Mouse (Mus musculus) heart, embryonic 16.5 days (tissue): ENCODE results near the gene Plvap. TPM values are rescaled to one million over a fixed set of nuclear protein-coding genes. Genes with fewer than 3 reads are reported as not detected.
"Not testable (repeated sequence)": the region's sequence is repeated elsewhere in the genome, so short reads cannot be mapped to it uniquely, and the experiment has no call there.

ENCODE experiments used
- ATAC-seq: fragments of 200-750 bp; cut with Nextera tagmentation; replicated peaks from 2 replicates; pipeline ENCODE4 v1.8.0; 2017; ENCODE audit warnings: moderate number of reproducible peaks; ENCODE audit not compliant: insufficient read depth, low FRiP score; ENCODE audit errors: extremely low read depth
- H3K27ac ChIP-seq: fragments of 300-500 bp; sonication (generic); 2 replicates; pipeline ENCODE4 v1.5.1; 2014; ENCODE audit warnings: mild to moderate bottlenecking, low read length, control low read depth, moderate library complexity
- H3K27me3 ChIP-seq: fragments of 300-500 bp; sonication (generic); 2 replicates; pipeline ENCODE4 v1.6.1; 2014; ENCODE audit warnings: low read length, mixed read lengths; ENCODE audit not compliant: control insufficient read depth, insufficient read depth
- H3K36me3 ChIP-seq: fragments of 300-500 bp; sonication (generic); 2 replicates; pipeline ENCODE4 v1.6.1; 2014; ENCODE audit not compliant: control insufficient read depth, insufficient read depth
- H3K4me1 ChIP-seq: fragments of 300-500 bp; sonication (generic); 2 replicates; pipeline ENCODE4 v1.6.1; 2014; ENCODE audit warnings: low read length, mixed read lengths; ENCODE audit not compliant: control insufficient read depth, insufficient read depth
- H3K4me2 ChIP-seq: fragments of 300-500 bp; sonication (generic); 2 replicates; pipeline ENCODE4 v1.6.1; 2014; ENCODE audit warnings: low read depth, mild to moderate bottlenecking, control low read depth, low read length
- H3K4me3 ChIP-seq: fragments of 300-500 bp; sonication (generic); 2 replicates; pipeline ENCODE4 v1.5.1; 2014; ENCODE audit warnings: mild to moderate bottlenecking, control low read depth, low read length
- H3K9ac ChIP-seq: fragments of 300-500 bp; sonication (generic); 2 replicates; pipeline ENCODE4 v1.6.1; 2014; ENCODE audit warnings: low read length, control low read depth
- H3K9me3 ChIP-seq: fragments of 300-500 bp; sonication (generic); replicated peaks from 2 replicates; pipeline ENCODE4 v1.6.1; 2016; ENCODE audit warnings: low read length; ENCODE audit not compliant: control insufficient read depth
- WGBS: fragments of 180-500 bp; shearing (Covaris S2); extraction: QIAGEN DNeasy Blood & Tissue Kit; methylation state at CpG from one replicate; pipeline ENCODE4 v1.1.7; 2014; 5-methylcytosine and 5-hydroxymethylcytosine counted together
- polyA plus RNA-seq: library from polyadenylated mRNA; unstranded; fragments of >200 nt; fragmentation: Nextera tagmentation; extraction: Ambion mirVana; gene quantifications from 2 replicates; pipeline ENCODE4 v1.2.1, GENCODE M21; 2015

Gene Plvap
- polyA plus RNA-seq, 1 experiment from 2014 or later: 106 TPM

DNA sequence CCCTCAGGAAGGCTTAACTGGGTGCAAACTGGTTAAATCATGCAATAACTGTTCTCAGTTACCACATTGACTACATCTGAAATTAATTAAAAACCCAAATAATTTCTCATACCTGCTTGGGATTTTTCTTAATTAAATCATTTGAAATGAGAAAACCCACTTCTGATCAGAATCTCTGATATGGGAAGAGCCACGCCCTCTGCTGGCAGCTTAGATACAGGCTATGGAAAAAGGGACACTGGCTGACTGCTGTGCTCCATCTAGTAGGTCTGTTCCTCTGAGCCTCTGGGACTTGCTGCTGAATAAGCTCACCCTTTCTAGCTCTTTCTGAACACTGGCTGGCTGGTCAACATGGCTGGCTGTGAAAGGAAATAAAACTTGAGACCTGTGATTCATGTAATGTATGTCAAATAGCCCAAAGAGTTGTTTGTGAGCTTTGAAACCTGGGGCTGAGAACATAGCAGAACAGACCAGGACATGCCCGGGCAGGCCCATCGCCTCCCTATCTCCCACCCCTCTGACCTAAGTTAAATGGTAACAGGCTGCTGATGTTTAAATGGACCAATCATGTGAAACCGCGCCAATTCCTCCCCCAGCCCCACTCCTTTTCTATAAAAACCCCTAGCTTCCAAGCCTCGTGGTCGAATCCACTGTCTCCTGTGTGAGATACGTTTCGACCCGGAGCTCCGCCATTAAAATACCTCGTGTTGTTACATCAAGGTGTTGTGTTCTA is 19.3 kb upstream of the Plvap start:
- not testable (repeated sequence) for H3K36me3 ChIP-seq, H3K27me3 ChIP-seq, H3K4me3 ChIP-seq, H3K27ac ChIP-seq, H3K9ac ChIP-seq, H3K4me2 ChIP-seq, ATAC-seq, H3K9me3 ChIP-seq
- peaks cover 23% of the 10 kb centered on the region for H3K4me1 ChIP-seq
- WGBS: 72% methylated on average over 5 of the region's 12 CpGs

- no peak overlapping the region for H3K4me3 ChIP-seq
- peaks cover 27% of the 10 kb centered on the region for H3K4me1 ChIP-seq
- H3K4me2 ChIP-seq: no peak overlapping the region
- no peaks in the 10 kb centered on the region for H3K9me3 ChIP-seq
- H3K27me3 ChIP-seq: peaks cover 3% of the 10 kb centered on the region
- H3K27ac ChIP-seq: peak overlapping the region; percentile 94
- 61% methylated on average over 11 of the region's 11 CpGs for WGBS
- ATAC-seq: peak; percentile 65; the same call in 1 of the 2 replicates
- H3K9ac ChIP-seq: no peak overlapping the region
- no peaks in the 10 kb centered on the region for H3K36me3 ChIP-seq
Measured at GRCm38 (mm10) chr8:71528362-71529073, 17.0 kb upstream of the Plvap start.

DNA sequence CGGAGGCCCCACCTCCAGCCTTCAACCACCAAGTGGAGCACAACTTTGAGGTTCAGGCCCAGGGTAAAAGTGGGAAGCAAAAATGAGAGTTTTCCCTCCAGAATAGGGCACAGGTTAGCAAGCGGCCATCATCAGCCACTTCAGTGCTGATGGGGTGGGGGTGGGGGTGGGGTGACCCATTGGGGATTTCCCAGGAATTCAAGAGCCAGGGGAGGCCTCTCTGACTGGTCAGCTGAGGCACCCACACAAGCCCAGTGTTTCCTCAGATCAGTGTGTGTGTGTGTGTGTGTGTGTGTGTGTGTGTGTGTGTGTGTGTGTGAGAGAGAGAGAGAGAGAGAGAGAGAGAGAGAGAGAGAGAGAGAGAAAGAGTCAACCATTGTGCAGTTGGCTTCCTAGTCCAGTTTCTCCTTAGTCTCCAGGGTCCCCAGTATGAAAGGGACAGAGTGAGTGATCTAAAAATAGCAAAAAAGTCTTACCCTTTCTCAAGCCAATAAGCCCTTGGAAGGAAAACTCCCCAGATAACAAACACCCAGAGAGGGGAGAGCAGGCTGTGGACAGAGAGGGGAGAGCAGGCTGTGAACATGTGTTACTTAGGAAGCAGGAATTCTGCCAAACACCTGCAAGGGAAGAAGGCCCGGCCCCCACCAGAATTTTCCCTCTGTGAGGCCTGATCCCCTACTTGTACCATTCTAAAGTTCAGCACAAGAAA is 15.8 kb upstream of the Plvap start:
- WGBS: 43% methylated on average over 3 of the region's 3 CpGs
- peak; percentile 29; the same call in 1 of the 2 replicates for ATAC-seq
- H3K4me2 ChIP-seq: no peak overlapping the region; the same call in 1 of the 2 replicates

GRCm38 (mm10) chr8:71526272-71526671 is 14.7 kb upstream of the Plvap start:
- Histone ChIP-seq H3K4me2 (no peak overlapping the region), H3K27me3 (peaks cover 3% of the 10 kb centered on the region)
- peak; percentile 34; the same call in 1 of the 2 replicates for ATAC-seq

More for the DNA sequence above, 15.8 kb upstream of the Plvap start:
- peak overlapping the region; percentile 94 for H3K27ac ChIP-seq
- no peak overlapping the region for H3K9ac ChIP-seq
- no peak overlapping the region for H3K4me3 ChIP-seq
- peaks cover 3% of the 10 kb centered on the region for H3K27me3 ChIP-seq
- H3K4me1 ChIP-seq: peaks cover 27% of the 10 kb centered on the region
- no peaks in the 10 kb centered on the region for H3K9me3 ChIP-seq
- H3K36me3 ChIP-seq: no peaks in the 10 kb centered on the region

DNA sequence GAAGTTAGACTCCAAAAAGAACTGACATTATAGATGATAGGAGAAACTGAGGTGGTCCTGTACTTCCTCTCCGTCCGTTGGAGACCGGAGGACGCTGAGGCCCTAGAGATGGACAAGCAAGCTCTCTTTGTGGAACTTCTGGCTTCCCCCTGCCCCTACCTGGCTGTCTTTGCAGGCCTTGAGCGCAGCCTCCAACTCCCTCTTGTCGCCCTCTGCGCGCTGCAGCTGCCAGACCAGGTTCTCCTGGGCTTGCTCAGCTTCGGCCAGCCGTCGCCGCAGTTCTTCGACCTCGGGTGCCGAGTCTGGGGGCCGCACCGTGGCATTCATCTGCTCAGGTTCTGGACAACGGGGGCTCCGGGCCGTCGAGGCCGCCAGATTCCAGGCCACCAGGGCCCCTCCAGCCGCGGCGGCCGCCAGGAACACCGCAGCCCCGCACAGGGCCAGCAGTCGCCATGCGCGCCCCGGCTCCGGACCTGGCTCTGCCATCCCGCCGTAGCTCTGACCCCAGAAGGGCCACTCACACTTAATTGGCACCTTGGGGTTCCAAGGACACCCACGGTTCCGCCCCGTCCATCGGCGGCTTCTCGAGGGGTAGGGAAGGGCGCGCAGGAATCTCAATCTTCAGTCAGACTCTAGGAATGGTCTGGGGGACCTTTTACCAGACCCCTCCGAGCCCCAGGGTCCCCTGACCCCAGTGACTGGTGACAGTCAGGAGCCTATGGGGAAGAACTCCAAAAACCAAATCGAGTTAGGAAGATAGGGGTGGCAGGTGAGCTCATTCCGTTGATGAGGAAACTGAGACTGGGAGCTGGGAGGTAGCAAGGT is 13.9 kb upstream of the Plvap start, which contains the start of gene Ccdc194:
Gene Ccdc194 (minus strand): TSS at position 486 of the 825 bp plus-strand sequence.
- no peaks in the 10 kb centered on the region for H3K9me3 ChIP-seq
- peaks cover 3% of the 10 kb centered on the region for H3K27me3 ChIP-seq
- H3K4me1 ChIP-seq: peaks cover 27% of the 10 kb centered on the region
- H3K9ac ChIP-seq: peak within 1 kb of the TSS; percentile 60
- WGBS: 18% methylated on average over 46 of the region's 46 CpGs
- no peak for ATAC-seq
- H3K4me2 ChIP-seq: peak within 1 kb of the TSS; percentile 49
- H3K4me3 ChIP-seq: peak within 1 kb of the TSS; percentile 26
- no peaks in the 10 kb centered on the region for H3K36me3 ChIP-seq
- peak within 1 kb of the TSS; percentile 94 for H3K27ac ChIP-seq

More at GRCm38 (mm10) chr8:71526272-71526671, 14.7 kb upstream of the Plvap start:
- Histone ChIP-seq H3K4me3 (no peak overlapping the region), H3K27ac (peak overlapping the region; percentile 94), H3K4me1 (peaks cover 27% of the 10 kb centered on the region), H3K36me3 (no peaks in the 10 kb centered on the region), H3K9me3 (no peaks in the 10 kb centered on the region), H3K9ac (no peak overlapping the region)
- WGBS: 14% methylated on average over 6 of the region's 6 CpGs

GRCm38 (mm10) chr8:71521634-71522033 is 10.1 kb upstream of the Plvap start:
- H3K4me1 ChIP-seq: peaks cover 10% of the 10 kb centered on the region
- H3K4me3 ChIP-seq: 0 out of 2 replicates have a peak overlapping the region, but pooled peaks have one; percentile 4
- 2% methylated on average over 17 of the region's 17 CpGs for WGBS
- peak overlapping the region; percentile 42; the same call in 1 of the 2 replicates for H3K9ac ChIP-seq
- no peaks in the 10 kb centered on the region for H3K36me3 ChIP-seq
- H3K9me3 ChIP-seq: no peaks in the 10 kb centered on the region
- peak overlapping the region; percentile 43 for H3K4me2 ChIP-seq
- H3K27me3 ChIP-seq: peaks cover 3% of the 10 kb centered on the region
- ATAC-seq: peak; percentile 82
- H3K27ac ChIP-seq: no peak overlapping the region

DNA sequence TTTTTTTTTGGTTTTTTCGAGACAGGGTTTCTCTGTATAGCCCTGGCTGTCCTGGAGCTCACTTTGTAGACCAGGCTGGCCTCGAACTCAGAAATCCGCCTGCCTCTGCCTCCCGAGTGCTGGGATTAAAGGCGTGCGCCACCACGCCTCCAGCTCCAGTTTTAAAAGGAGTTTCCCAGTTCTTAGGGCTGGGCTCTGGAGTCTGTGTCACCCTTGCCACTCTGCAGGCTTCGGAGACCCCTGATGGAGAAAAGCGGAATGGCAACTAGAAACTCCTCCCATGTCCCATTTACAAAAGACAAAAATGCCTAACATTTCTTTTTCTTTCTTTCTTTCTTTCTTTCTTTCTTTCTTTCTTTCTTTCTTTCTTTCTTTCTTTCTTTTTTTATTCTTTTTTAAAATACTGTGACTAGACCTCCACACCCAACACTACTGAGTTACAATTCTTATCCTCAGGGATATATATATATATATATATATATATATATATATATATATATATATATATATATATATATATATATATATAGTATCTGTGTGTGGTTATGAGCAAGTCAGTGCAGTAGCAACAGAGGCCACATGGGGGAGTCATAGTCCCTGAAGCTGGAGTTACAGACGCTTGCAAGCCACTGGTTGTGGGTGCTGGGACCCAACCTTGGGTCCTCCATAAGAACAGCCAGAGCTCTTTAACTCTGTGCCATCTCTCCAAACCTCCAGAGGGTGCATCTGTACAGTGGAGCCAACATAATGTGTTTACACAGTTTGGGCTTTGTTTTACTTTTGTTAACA is 7.7 kb upstream of the Plvap start:
- 0 out of 2 replicates have a peak, but pooled peaks have one; percentile 47 for ATAC-seq
- H3K36me3 ChIP-seq, H3K4me2 ChIP-seq: not testable (repeated sequence)

DNA sequence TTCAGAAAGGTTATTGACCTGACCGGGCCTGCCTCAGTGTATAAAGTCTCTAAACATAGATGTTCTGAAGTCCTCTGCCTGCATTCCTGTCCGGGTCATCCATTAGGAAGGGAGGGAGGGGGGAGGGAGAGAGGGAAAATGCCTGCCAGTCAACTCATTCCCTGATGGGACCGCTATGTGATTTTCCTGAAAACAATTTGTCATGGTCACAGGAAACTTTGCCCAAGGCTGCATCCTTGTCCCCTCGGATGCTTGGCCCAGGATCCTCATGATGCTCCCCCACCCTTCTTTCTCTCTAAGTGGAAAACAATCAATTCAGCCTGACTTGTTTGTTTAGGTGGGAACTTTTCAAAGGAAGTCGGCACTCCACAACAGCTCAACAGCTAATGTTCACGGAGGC is 5.2 kb upstream of the Plvap start:
- ATAC-seq: no peak
- Histone ChIP-seq H3K4me2 (no peak overlapping the region), H3K4me3 (no peak overlapping the region), H3K36me3 (no peaks in the 10 kb centered on the region), H3K9ac (no peak overlapping the region), H3K9me3 (no peaks in the 10 kb centered on the region), H3K27me3 (peaks cover 3% of the 10 kb centered on the region; the same call in 1 of the 2 replicates), H3K27ac (no peak overlapping the region), H3K4me1 (no peaks in the 10 kb centered on the region; the same call in 1 of the 2 replicates)
- 20% methylated on average over 6 of the region's 6 CpGs for WGBS

More for the DNA sequence above, 7.7 kb upstream of the Plvap start:
- H3K27me3 ChIP-seq, H3K27ac ChIP-seq, H3K9ac ChIP-seq, H3K4me1 ChIP-seq, H3K9me3 ChIP-seq, H3K4me3 ChIP-seq: not testable (repeated sequence)
- WGBS: 37% methylated on average over 9 of the region's 10 CpGs
